Mouse (Mus musculus) C2C12 (cell line): Measurements from ENCODE around the gene Atat1. TPM values are rescaled to one million over a fixed set of nuclear protein-coding genes. Genes with fewer than 3 reads are reported as not detected.

Experiments used
- H3K27me3 ChIP-seq: one replicate; pipeline ENCODE4 v1.6.1; 2011; ENCODE audit not compliant: control insufficient read depth, insufficient read depth, insufficient read length
- H3K36me3 ChIP-seq: one replicate; pipeline ENCODE4 v1.6.1; 2011; ENCODE audit not compliant: control insufficient read depth, insufficient read depth
- H3K4me3 ChIP-seq: one replicate; pipeline ENCODE4 v1.5.1; 2011; ENCODE audit warnings: mild to moderate bottlenecking, control low read depth; ENCODE audit not compliant: poor library complexity, insufficient read depth, severe bottlenecking
- H3K79me2 ChIP-seq: one replicate; pipeline ENCODE4 v1.6.1; 2011; ENCODE audit not compliant: control insufficient read depth, insufficient read depth
- H3K79me3 ChIP-seq: one replicate; pipeline ENCODE4 v1.6.1; 2011; ENCODE audit warnings: low read depth, control low read depth
- H3ac ChIP-seq: one replicate; pipeline ENCODE3; 2011; ENCODE audit warnings: low read depth; ENCODE audit not compliant: control insufficient read depth, insufficient read length
- CEBPB ChIP-seq: IDR thresholded peaks from one replicate; pipeline ENCODE4 v1.6.1; 2011; ENCODE audit warnings: low read depth, mild to moderate bottlenecking, control low read depth, moderate library complexity
- CTCF ChIP-seq: IDR thresholded peaks from one replicate; pipeline ENCODE4 v1.5.1; 2011; ENCODE audit not compliant: control insufficient read depth, insufficient read depth, insufficient read length
- FOSL1 ChIP-seq: IDR thresholded peaks from one replicate; pipeline ENCODE4 v1.8.0; 2011; ENCODE audit warnings: mild to moderate bottlenecking, low read length; ENCODE audit not compliant: poor library complexity, insufficient read depth, severe bottlenecking
- MAX ChIP-seq: IDR thresholded peaks from one replicate; pipeline ENCODE4 v1.6.1; 2011; ENCODE audit warnings: mild to moderate bottlenecking, control low read depth
- MYOD1 ChIP-seq: IDR thresholded peaks from one replicate; pipeline ENCODE4 v1.6.1; 2011; ENCODE audit warnings: low read depth; ENCODE audit not compliant: control insufficient read depth, insufficient read length
- MYOG ChIP-seq: IDR thresholded peaks from one replicate; pipeline ENCODE4 v1.6.1; 2011; ENCODE audit not compliant: control insufficient read depth, insufficient read length; ENCODE audit errors: extremely low read depth
- USF1 ChIP-seq: IDR thresholded peaks from one replicate; pipeline ENCODE4 v1.6.1; 2011; ENCODE audit warnings: low read depth, mild to moderate bottlenecking, control low read depth, moderate library complexity
- polyA plus RNA-seq: library from polyadenylated mRNA; unstranded; fragments of >200 nt; fragmentation: generic; extraction: Trizol; gene quantifications from one replicate; pipeline ENCODE4 v1.2.1, GENCODE M21; 2012; ENCODE audit warnings: missing spikeins

Gene Atat1
- polyA plus RNA-seq, 1 experiment = 13.1 TPM

DNA sequence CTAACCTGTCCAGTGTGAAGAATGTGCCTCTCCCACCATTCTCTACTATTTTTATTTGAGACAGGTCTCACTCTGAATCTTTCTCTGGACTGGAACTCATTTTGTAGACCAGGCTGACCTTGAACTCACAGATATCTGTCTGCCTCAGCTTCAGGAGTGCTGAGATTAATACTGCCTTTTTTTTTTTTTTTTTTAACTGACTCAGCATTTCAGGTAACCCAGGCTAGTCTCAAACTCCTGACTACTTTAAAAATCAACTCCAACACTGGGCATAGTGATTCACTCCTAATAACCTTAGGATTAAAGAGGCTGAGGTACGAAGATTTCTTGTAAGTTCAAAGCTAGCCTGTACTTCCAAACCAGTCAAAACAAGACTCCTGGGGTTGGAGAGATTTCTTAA is 4.3 kb downstream of the Atat1 start:
- Histone ChIP-seq H3ac (no peak overlapping the region), H3K27me3 (no peaks in the 10 kb centered on the region), H3K36me3 (peaks cover 19% of the 10 kb centered on the region), H3K79me2 (peaks cover 18% of the 10 kb centered on the region), H3K4me3 (no peak overlapping the region), H3K79me3 (peaks cover 6% of the 10 kb centered on the region)
- TF ChIP-seq CTCF = no peak
- no peak for TF ChIP-seq FOSL1
- no peak for TF ChIP-seq CEBPB
- no peak for TF ChIP-seq MYOG
- TF ChIP-seq MAX = no peak
- no peak for TF ChIP-seq MYOD1
- TF ChIP-seq USF1 = no peak

DNA sequence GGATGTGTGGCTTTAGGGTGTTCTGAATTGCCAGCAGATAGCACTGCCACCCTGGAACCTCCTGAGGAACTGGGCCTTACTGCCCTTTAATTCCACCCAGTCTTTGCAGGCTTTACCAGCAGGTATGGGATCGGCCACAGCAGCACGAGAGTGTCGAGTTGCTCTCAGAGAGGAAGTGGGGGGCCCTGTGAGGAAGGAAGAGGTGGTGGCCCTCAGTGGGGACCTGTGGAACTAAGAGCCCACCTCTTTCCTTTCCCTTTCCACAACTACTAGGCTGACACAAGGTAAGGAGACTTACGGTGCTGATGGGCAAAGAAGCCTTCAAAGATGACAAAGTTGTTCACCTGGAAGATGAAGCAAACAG is 5.9 kb downstream of the Atat1 start:
- Histone ChIP-seq H3K27me3 (no peaks in the 10 kb centered on the region), H3ac (no peak overlapping the region), H3K36me3 (peaks cover 19% of the 10 kb centered on the region), H3K4me3 (no peak overlapping the region), H3K79me3 (peaks cover 3% of the 10 kb centered on the region), H3K79me2 (peaks cover 6% of the 10 kb centered on the region)
- TF ChIP-seq MYOD1 = no peak
- TF ChIP-seq CTCF = no peak
- no peak for TF ChIP-seq MAX
- TF ChIP-seq USF1 = no peak
- TF ChIP-seq CEBPB = no peak
- TF ChIP-seq FOSL1 = no peak
- no peak for TF ChIP-seq MYOG

GRCm38 (mm10) chr17:35903343-35903991 is 6.4 kb downstream of the Atat1 start:
- peaks cover 1% of the 10 kb centered on the region for H3K79me2 ChIP-seq
- no peaks in the 10 kb centered on the region for H3K27me3 ChIP-seq
- H3K36me3 ChIP-seq = peaks cover 19% of the 10 kb centered on the region
- H3K4me3 ChIP-seq = no peak overlapping the region
- no peaks in the 10 kb centered on the region for H3K79me3 ChIP-seq
- TF ChIP-seq MAX (no peak), CTCF (no peak), MYOG (no peak), CEBPB (no peak), USF1 (no peak), FOSL1 (no peak), MYOD1 (no peak)
- H3ac ChIP-seq = no peak overlapping the region

DNA sequence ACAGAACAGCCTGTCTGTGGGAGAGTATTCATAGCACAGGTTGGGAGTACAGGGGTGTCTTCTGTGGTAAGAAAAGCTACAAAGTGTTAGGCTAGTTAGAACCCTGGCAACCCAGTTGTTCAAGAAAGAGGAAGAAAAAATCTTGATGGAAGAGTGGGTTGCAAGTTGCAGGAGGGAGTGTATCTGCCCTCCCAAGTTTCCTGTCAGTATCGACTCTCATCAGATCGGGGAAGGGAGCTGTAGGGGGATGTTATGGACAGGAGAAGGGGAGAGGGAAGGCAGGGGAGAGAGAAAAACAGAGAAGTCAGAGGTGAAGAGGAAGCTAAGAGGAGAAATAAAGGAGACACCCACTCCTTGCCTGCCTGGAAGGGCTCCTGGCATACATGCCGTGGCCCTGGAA is 9.2 kb downstream of the Atat1 start:
- peaks cover 4% of the 10 kb centered on the region for H3K79me3 ChIP-seq

DNA sequence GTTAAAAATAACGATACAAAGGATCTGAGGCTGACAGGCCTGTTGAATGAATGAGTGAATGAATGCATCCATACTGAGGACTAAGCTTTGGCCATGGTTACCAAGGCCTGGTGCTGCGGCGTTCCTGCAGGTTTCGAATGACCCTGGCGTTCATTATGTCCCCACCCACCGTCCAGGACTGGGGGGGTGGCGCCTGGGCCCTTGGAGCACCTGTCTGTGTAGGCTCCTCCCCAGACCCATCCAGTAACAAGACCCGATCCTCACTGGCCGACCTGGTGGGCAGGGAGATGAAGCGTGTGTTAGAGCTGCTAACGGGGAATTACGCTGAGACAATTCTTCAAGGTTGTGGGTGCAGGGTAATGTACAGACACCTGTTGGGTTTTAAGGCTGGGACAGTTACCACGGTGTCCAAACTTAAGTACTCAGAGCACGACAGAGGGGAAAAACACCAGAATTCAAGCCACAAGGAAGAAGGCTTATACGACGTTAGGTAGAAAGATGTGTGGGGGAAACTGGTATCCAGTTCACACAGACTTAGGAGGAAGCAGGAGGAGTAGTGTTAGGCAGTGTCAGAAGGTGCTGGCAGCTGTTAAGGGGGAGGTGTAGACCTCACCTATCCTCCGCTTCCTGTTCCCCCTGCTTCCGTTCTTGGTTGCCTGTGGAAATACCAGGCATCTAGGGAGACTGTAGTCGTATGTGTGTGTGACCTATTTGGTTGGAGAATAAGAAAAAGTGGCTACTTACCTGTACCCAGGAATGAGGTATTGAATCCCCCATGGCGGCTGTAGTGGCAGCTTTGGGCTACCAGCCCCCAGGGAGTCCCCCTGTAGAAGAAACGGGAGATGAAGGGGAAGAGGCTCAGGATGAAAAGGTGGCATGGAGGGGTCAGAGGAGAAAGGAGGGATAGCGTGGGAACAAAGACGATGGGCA is 12.0 kb downstream of the Atat1 start:
- TF ChIP-seq CEBPB = no peak
- no peak for TF ChIP-seq USF1
- TF ChIP-seq FOSL1 = no peak
- TF ChIP-seq MYOD1 = no peak
- no peak for TF ChIP-seq CTCF
- no peak for TF ChIP-seq MYOG
- TF ChIP-seq MAX = no peak
- H3K4me3 ChIP-seq = no peak overlapping the region

More for the DNA sequence above, 9.2 kb downstream of the Atat1 start:
- Histone ChIP-seq H3K4me3 (no peak overlapping the region), H3ac (no peak overlapping the region), H3K79me2 (peaks cover 14% of the 10 kb centered on the region), H3K27me3 (no peaks in the 10 kb centered on the region), H3K36me3 (peaks cover 10% of the 10 kb centered on the region)
- TF ChIP-seq FOSL1 (no peak), MYOD1 (no peak), CEBPB (no peak), CTCF (no peak), MAX (no peak), MYOG (no peak), USF1 (no peak)

More for the DNA sequence above, 12.0 kb downstream of the Atat1 start:
- H3K36me3 ChIP-seq = peaks cover 20% of the 10 kb centered on the region
- H3ac ChIP-seq = peak overlapping the region; percentile 66
- H3K27me3 ChIP-seq = no peaks in the 10 kb centered on the region
- H3K79me2 ChIP-seq = peaks cover 18% of the 10 kb centered on the region
- H3K79me3 ChIP-seq = peaks cover 4% of the 10 kb centered on the region
